Mouse (Mus musculus) megakaryocyte, embryonic 14.5 days (primary cell): ENCODE data around the gene Serinc5.

ENCODE experiments used
- FLI1 ChIP-seq: IDR thresholded peaks from 2 replicates; pipeline ENCODE4 v1.6.1; 2012; ENCODE audit warnings: low read length, inconsistent platforms, mixed read lengths
- GATA1 ChIP-seq: IDR thresholded peaks from 3 replicates; pipeline ENCODE4 v1.6.1; 2012; ENCODE audit warnings: mixed read lengths, low read length, inconsistent platforms, borderline replicate concordance

DNA sequence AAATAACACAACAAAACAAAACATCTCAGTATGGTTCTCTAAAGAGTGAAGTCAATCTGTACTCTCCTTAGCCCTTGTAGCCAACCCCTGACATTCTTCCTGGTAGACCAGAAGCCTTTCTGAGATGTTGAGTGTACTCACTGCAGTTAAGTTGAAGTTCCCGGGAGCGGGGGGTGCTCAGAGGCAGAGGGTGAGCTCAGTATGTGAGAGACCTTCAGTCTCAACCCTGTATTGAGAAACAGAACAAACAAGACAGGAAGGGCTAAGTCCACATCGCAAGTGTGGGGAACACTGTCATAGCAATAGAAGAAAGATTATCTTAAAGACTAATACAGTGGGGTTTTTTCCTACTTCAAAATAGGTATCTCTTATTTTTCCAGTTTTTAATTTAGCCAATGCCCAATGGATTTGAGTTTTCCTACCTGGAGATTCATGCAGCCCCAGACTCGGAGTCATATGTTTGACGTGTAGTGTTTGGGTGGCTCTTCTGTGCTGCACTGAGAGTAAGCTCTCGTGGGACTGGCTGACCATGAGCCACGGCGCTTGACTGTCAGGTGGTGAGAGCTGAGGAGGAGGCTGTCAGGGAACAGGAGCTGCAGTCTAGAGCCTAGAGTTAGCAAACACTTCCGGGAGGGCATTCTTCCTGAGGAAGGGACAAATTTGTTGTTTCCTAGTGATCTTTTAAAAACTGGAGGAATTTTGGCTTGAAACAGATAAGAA, 95.6 kb downstream of the Serinc5 start:
- TF ChIP-seq GATA1 (no peak), FLI1 (no peak)
